Mouse (Mus musculus) ES-E14 (cell line): Measurements from ENCODE around the gene Cyld. TPM values are rescaled to one million over a fixed set of nuclear protein-coding genes. Genes with fewer than 3 reads are reported as not detected.

Source experiments
- DNase-seq: peaks from one replicate; pipeline ENCODE4 v3.0.0-alpha.2; 2013; ENCODE audit warnings: low read depth, low spot score
- H3K27ac ChIP-seq: 2 replicates; pipeline ENCODE4 v1.5.1; 2012; ENCODE audit warnings: low read depth, mild to moderate bottlenecking, low read length, moderate library complexity, mixed read lengths; ENCODE audit not compliant: poor library complexity, insufficient read depth, severe bottlenecking
- H3K36me3 ChIP-seq: 2 replicates; pipeline ENCODE4 v1.6.1; 2012; ENCODE audit warnings: mild to moderate bottlenecking, low read length, moderate library complexity, mixed read lengths; ENCODE audit not compliant: control insufficient read depth, poor library complexity, insufficient read depth, severe bottlenecking
- H3K4me1 ChIP-seq, 2 experiments: fragments of 150-350 bp in 1 of 2; sonication (generic) in 1 of 2; 2 replicates each; pipeline ENCODE4 v1.6.1; 2012; ENCODE audit warnings: low read length in 2 of 2, mild to moderate bottlenecking in 1 of 2, mixed read lengths in 1 of 2; ENCODE audit not compliant: control insufficient read depth in 2 of 2, insufficient read depth in 2 of 2, poor library complexity in 1 of 2
- H3K4me3 ChIP-seq, 2 experiments: fragments of 150-350 bp in 1 of 2; sonication (generic) in 1 of 2; 2 replicates each; pipeline ENCODE4 v1.5.1; 2012; ENCODE audit warnings: low read length in 2 of 2, low read depth in 1 of 2, mild to moderate bottlenecking in 1 of 2, mixed read lengths in 1 of 2; ENCODE audit not compliant: insufficient read depth in 1 of 2, poor library complexity in 1 of 2, severe bottlenecking in 1 of 2
- H3K9ac ChIP-seq: 2 replicates; pipeline ENCODE4 v1.6.1; 2012; ENCODE audit warnings: low read depth, mild to moderate bottlenecking, low read length, mixed read lengths; ENCODE audit not compliant: poor library complexity, insufficient read depth, severe bottlenecking
- H3K9me3 ChIP-seq: fragments of 150-350 bp; sonication (generic); 2 replicates; pipeline ENCODE4 v1.6.1; 2012; ENCODE audit warnings: low read depth, mild to moderate bottlenecking, low read length; ENCODE audit not compliant: control insufficient read depth, insufficient read depth
- CHD2 ChIP-seq: IDR thresholded peaks from 2 replicates; pipeline ENCODE4 v1.6.1; 2014; ENCODE audit warnings: mild to moderate bottlenecking, low read depth, low read length, inconsistent platforms
- HCFC1 ChIP-seq: IDR thresholded peaks from 2 replicates; pipeline ENCODE4 v1.6.1; 2012; ENCODE audit warnings: low read length, inconsistent platforms, borderline replicate concordance; ENCODE audit not compliant: insufficient read depth
- MAFK ChIP-seq: IDR thresholded peaks from 2 replicates; pipeline ENCODE4 v1.6.1; 2014; ENCODE audit warnings: mild to moderate bottlenecking, low read depth, low read length, inconsistent platforms; ENCODE audit not compliant: insufficient read depth
- ZC3H11A ChIP-seq: IDR thresholded peaks from 2 replicates; pipeline ENCODE4 v1.6.1; 2012; ENCODE audit warnings: low read depth, mild to moderate bottlenecking, inconsistent platforms, low read length, borderline replicate concordance
- ZNF384 ChIP-seq: IDR thresholded peaks from 2 replicates; pipeline ENCODE4 v1.6.1; 2012; ENCODE audit warnings: low read depth, low read length, inconsistent platforms
- in situ Hi-C, 2 experiments: fragments of 600-800 bp; cut with MboI; formaldehyde crosslinking; loops; one replicate each; pipeline ENCODE4 v1.15.1; 2025; ENCODE audit warnings: low sequenced_read_pairs in 2 of 2, inconsistent platforms in 1 of 2; ENCODE audit not compliant: unreplicated experiment in 2 of 2
- total RNA-seq: library from RNA; depleted of rRNA; stranded (reverse); fragments of 300-350 nt; gene quantifications from 2 replicates; pipeline ENCODE4 v1.2.3, GENCODE M21; 2012

The Cyld gene
- total RNA-seq, 1 experiment = 9.1 TPM

DNA sequence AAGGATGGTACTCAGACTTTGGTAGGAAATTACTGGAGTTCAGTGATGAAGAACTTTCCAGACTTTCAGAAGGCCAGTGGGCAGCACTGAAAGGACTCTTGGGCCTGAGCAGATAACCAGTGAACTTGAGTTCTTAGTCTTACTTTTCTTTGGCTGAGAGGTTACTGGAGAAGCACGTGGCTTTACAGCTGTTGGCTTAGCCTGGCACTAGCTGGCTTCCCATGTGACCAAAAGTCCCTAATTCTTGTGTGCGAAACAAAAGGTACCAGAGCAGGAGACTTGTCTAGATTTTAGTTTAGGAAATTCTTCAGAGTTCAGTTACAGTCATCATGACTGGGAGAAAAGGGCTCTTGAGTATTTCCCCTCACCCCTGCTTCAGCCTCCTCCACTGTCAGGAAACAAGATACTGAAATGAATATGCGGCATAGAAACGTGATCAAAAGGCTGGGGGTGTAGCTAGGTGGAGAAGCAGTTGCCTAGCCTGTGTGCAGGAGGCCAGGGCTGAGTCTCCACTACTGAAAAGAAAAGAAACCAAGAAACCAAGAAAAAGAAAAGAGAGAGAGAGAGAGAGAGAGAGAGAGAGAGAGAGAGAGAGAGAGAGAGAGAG is 5.4 kb upstream of the Cyld start:
- Histone ChIP-seq H3K36me3 (no peaks in the 10 kb centered on the region), H3K9ac (no peak overlapping the region), H3K4me3 (no peak overlapping the region), H3K9me3 (no peaks in the 10 kb centered on the region), H3K27ac (no peak overlapping the region), H3K4me1 (peaks cover 0 to 2% of the 10 kb centered on the region in 2 experiments; a peak in 1 of 4 replicates)
- TF ChIP-seq CHD2 = no peak
- TF ChIP-seq ZNF384 = no peak
- TF ChIP-seq HCFC1 = no peak
- no peak for TF ChIP-seq ZC3H11A
- no peak for TF ChIP-seq MAFK
- DNase-seq = no peak
- in situ Hi-C loops = no loop called here

DNA sequence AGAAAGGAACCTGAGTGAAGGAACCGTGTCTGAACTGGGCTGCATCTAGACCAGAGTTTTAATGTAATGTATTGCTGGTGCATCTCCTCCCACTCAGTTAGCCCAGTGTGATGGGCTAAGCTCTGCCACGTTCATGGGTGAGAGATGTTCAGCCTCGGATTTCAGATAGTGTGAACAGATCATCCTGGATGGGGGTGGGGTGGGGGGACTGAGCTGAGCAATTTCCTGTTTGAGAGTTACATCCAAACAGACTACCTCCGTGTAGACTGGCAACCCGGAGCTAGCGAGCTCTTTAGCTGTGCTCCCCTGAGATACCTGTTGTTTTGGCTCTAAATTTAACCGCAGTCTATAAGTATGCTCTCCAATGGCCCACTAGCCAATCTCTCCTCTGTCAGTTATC is 4.9 kb upstream of the Cyld start:
- Histone ChIP-seq H3K9me3 (no peaks in the 10 kb centered on the region), H3K27ac (no peak overlapping the region), H3K36me3 (no peaks in the 10 kb centered on the region), H3K4me1 (peaks cover 0 to 2% of the 10 kb centered on the region in 2 experiments; a peak in 1 of 4 replicates), H3K4me3 (no peak overlapping the region), H3K9ac (no peak overlapping the region)
- TF ChIP-seq ZNF384 (no peak), HCFC1 (no peak), MAFK (no peak), CHD2 (no peak), ZC3H11A (no peak)
- no peak for DNase-seq
- in situ Hi-C loops = no loop called here

DNA sequence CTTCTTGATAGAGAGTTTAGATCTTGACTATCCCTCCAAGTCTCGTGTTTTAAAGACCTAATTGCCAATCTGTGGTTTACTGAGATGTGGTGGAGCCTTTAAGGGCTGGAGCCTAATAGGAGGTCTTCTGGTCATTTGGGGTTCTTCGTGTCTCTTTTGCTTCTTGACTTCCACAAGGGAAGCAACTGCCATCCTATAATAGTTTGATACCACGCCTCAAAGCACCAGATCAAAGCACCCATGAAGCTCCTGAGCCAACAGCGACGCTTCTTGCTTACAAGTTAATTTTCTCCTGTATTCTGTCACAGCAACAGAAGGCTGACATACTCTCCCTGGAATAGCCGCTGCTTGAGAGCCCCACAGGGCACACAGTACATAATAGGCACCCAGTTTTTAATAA is 4.0 kb upstream of the Cyld start:
- in situ Hi-C loops = no loop called here
- no peak for DNase-seq

DNA sequence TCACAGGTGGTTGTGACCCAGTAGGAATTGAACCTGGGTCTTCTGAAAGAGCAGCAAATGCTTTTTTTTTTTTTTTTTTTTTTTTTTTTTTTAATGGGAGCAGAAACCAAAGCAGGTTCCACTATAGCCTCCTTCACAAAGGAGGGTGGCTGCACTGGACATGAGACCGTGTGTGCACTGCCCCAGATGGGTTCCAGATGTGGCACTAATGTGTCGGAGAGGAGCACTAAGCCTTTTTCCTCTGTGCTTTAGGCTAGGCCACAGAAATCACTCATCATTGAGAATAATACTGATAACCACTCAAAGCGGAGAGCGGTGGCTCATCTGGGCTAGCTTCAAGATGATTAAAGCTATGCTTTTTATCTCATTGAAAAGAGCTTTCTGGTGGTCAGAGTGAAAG is 3.5 kb upstream of the Cyld start:
- DNase-seq = no peak
- Histone ChIP-seq H3K9me3 (no peaks in the 10 kb centered on the region), H3K4me3 (no peak overlapping the region), H3K9ac (no peak overlapping the region), H3K27ac (no peak overlapping the region), H3K36me3 (no peaks in the 10 kb centered on the region), H3K4me1 (peaks cover 0 to 2% of the 10 kb centered on the region in 2 experiments; a peak in 1 of 4 replicates)
- no peak for TF ChIP-seq CHD2
- no peak for TF ChIP-seq HCFC1
- no peak for TF ChIP-seq MAFK
- TF ChIP-seq ZC3H11A = no peak
- no peak for TF ChIP-seq ZNF384
- in situ Hi-C loops = no loop called here

More for the DNA sequence above, 4.0 kb upstream of the Cyld start:
- Histone ChIP-seq H3K9me3 (no peaks in the 10 kb centered on the region), H3K27ac (no peak overlapping the region), H3K36me3 (no peaks in the 10 kb centered on the region), H3K4me1 (peaks cover 0 to 2% of the 10 kb centered on the region in 2 experiments; a peak in 1 of 4 replicates), H3K4me3 (no peak overlapping the region), H3K9ac (no peak overlapping the region)
- no peak for TF ChIP-seq ZC3H11A
- TF ChIP-seq MAFK = no peak
- no peak for TF ChIP-seq HCFC1
- no peak for TF ChIP-seq CHD2
- no peak for TF ChIP-seq ZNF384
